Mouse (Mus musculus): ENCODE results near the gene Pde1a.

Gene Pde1a

GRCm38 (mm10) chr2:79819543-79819942 is 309.7 kb downstream of the Pde1a start:
- no peak for DNase-seq (ENCODE audit: low spot score in 2 of 2)

GRCm38 (mm10) chr2:79815708-79816484 is 313.4 kb downstream of the Pde1a start:
- DNase-seq (ENCODE audit: low spot score in 2 of 2): no peak

- no peak for DNase-seq (ENCODE audit: low spot score in 2 of 2)
Measured at GRCm38 (mm10) chr2:79798627-79799026, 330.6 kb downstream of the Pde1a start.

DNA sequence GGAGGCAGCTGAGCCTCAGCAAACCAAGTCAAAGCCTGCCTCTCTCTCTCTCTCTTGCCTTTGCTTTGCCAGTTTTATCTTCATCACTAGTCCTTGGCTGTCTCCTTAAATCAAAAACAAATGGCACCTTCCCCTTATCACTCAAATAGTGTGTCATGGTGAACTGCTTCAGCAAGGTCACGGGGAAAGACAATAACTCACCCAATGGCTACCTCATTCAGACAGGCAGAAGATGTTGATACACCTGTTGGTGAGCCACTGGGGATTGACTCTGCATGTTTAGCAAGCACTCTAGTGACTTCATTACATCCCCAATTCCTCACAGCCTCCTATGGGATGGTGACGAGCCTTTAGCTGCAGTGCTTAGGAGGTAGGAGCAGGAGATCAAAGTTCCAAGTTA is 331.8 kb downstream of the Pde1a start:
- no peak for DNase-seq (ENCODE audit: low spot score in 2 of 2)

- no peak for DNase-seq (ENCODE audit: low spot score in 2 of 2)
Measured at GRCm38 (mm10) chr2:79793186-79793585, 336.1 kb downstream of the Pde1a start.

DNA sequence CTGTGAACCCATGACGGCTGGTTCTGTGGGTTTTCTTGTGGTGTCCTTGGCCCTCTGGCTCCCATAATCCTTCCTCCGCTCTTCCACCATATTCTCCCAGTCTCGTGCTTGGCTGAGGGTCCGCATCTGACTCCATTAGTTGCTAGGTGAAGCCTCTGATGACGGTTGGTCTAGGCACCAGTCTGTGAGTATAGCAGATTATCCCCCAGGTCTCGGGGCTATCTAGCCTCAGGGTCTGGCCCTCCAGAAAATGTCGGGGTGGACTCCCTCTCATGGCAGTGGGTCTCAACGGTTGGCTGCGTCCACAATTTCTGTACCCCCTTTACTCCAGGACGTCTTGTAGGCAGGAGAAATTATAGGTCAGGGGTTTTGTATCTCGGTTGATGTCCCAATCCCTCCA is 342.8 kb downstream of the Pde1a start:
- no peak for DNase-seq (ENCODE audit: low spot score in 2 of 2)

DNA sequence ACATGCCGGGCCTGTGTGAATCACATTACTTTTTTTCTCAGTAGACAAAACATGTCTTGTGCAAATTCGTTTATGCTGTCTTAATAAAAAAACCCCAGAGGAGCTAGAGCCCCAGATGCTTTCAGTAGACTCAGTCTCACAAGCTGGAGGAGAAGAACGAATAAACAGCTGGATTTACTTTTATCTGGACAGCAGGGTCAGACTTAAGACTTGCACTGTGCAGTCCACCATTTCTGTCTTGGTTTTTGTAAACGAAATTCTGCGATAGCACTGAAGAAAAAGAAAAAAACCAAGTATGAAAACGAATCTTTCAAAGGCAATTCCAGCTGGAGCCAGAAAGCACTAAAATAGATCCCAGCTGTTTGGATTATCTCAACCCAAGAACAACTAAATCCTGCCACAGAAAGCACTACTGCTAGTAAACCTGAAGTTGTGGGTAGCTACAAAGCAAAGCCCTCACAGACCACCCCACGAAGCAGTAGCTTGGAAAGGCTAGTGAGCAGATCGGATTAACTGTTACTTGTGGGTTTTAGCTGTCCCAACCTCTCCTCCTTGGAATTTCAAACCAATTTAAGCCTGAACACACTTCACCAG is 343.6 kb downstream of the Pde1a start:
- DNase-seq (ENCODE audit: low spot score in 2 of 2): no peak
